Mouse (Mus musculus) spleen, adult 2 months (tissue): ENCODE data around the gene Tex101. TPM values are rescaled to one million over a fixed set of nuclear protein-coding genes. Genes with fewer than 3 reads are reported as not detected.

Experiments
- DNase-seq, 2 experiments: peaks; one replicate each; pipeline versions ENCODE4 v3.0.0 to v3.0.0-alpha.2; 2012 to 2021; ENCODE audit warnings: low spot score in 2 of 2, low read depth in 1 of 2
- H3K27ac ChIP-seq: fragments of 200-500 bp; 2 replicates; pipeline ENCODE4 v1.5.1; 2012; ENCODE audit warnings: low read length, inconsistent platforms; ENCODE audit not compliant: insufficient read depth
- H3K27me3 ChIP-seq: fragments of 200-500 bp; 2 replicates; pipeline ENCODE4 v1.6.1; 2012; ENCODE audit warnings: mild to moderate bottlenecking, moderate library complexity, low read length, inconsistent platforms; ENCODE audit not compliant: control insufficient read depth, insufficient read depth
- H3K36me3 ChIP-seq: fragments of 200-500 bp; 2 replicates; pipeline ENCODE4 v1.6.1; 2012; ENCODE audit warnings: mild to moderate bottlenecking, low read length, inconsistent platforms; ENCODE audit not compliant: control insufficient read depth, insufficient read depth
- H3K4me1 ChIP-seq: fragments of 200-500 bp; 2 replicates; pipeline ENCODE4 v1.6.1; 2011; ENCODE audit warnings: inconsistent platforms; ENCODE audit not compliant: control insufficient read depth, insufficient read depth, insufficient read length
- H3K4me3 ChIP-seq: fragments of 200-500 bp; 2 replicates; pipeline ENCODE4 v1.5.1; 2011; ENCODE audit warnings: mild to moderate bottlenecking, inconsistent platforms; ENCODE audit not compliant: insufficient read depth, insufficient read length; ENCODE audit errors: extremely low read depth
- CTCF ChIP-seq: fragments of 200-500 bp; IDR thresholded peaks from 2 replicates; pipeline ENCODE4 v1.5.1; 2011; ENCODE audit warnings: mild to moderate bottlenecking, inconsistent platforms; ENCODE audit not compliant: insufficient read depth, insufficient read length, insufficient replicate concordance; ENCODE audit errors: extremely low read depth
- POLR2A ChIP-seq: fragments of 200-500 bp; IDR thresholded peaks from 2 replicates; pipeline ENCODE4 v1.6.1; 2011; ENCODE audit warnings: low read depth, low read length, inconsistent platforms
- WGBS: fragments of 180-500 bp; shearing (Covaris S2); methylation state at CpG from one replicate; pipeline ENCODE4 v1.1.7; 2018; 5-methylcytosine and 5-hydroxymethylcytosine counted together
- polyA plus RNA-seq: library from polyadenylated mRNA; depleted of rRNA; stranded (reverse); fragments of >200 nt; gene quantifications from 2 replicates; pipeline ENCODE4 v1.2.3, GENCODE M21; 2012

Gene Tex101
- polyA plus RNA-seq, 1 experiment = not detected

GRCm38 (mm10) chr7:24636264-24636663 is 40.2 kb downstream of the Tex101 start, which contains the start of gene Lypd3:
Gene Lypd3, plus strand, starts transcription at chr7:24636550.
- H3K27ac ChIP-seq = no peak within 1 kb of the TSS
- H3K36me3 ChIP-seq = no peaks in the 10 kb centered on the region
- WGBS = 73% methylated on average over 15 of the region's 15 CpGs
- no peaks in the 10 kb centered on the region for H3K4me1 ChIP-seq
- no peak within 1 kb of the TSS for H3K4me3 ChIP-seq
- H3K27me3 ChIP-seq = peaks cover 1% of the 10 kb centered on the region; the same call in 1 of the 2 replicates
- no peak for DNase-seq
- TF ChIP-seq CTCF = no peak
- TF ChIP-seq POLR2A = no peak

GRCm38 (mm10) chr7:24630116-24630880 is 46.2 kb downstream of the Tex101 start:
- H3K4me3 ChIP-seq = no peak overlapping the region
- no peak for DNase-seq

GRCm38 (mm10) chr7:24629672-24630071 is 46.8 kb downstream of the Tex101 start:
- H3K4me1 ChIP-seq = peaks cover 4% of the 10 kb centered on the region
- no peak overlapping the region for H3K4me3 ChIP-seq
- no peak overlapping the region for H3K27ac ChIP-seq
- H3K36me3 ChIP-seq = peaks cover 6% of the 10 kb centered on the region
- no peaks in the 10 kb centered on the region for H3K27me3 ChIP-seq
- WGBS = 74% methylated on average over 4 of the region's 4 CpGs
- DNase-seq = no peak
- TF ChIP-seq POLR2A (no peak), CTCF (no peak)

More at GRCm38 (mm10) chr7:24630116-24630880, 46.2 kb downstream of the Tex101 start:
- Histone ChIP-seq H3K4me1 (peaks cover 4% of the 10 kb centered on the region), H3K36me3 (peaks cover 5% of the 10 kb centered on the region), H3K27me3 (no peaks in the 10 kb centered on the region), H3K27ac (no peak overlapping the region)
- 92% methylated on average over 10 of the region's 10 CpGs for WGBS
- TF ChIP-seq POLR2A (no peak), CTCF (no peak)

GRCm38 (mm10) chr7:24628685-24629610 is 47.5 kb downstream of the Tex101 start:
- Histone ChIP-seq H3K4me3 (peak overlapping the region; percentile 42), H3K27me3 (no peaks in the 10 kb centered on the region), H3K36me3 (peaks cover 14% of the 10 kb centered on the region), H3K4me1 (peaks cover 4% of the 10 kb centered on the region), H3K27ac (no peak overlapping the region)
- 10% methylated on average over 33 of the region's 33 CpGs for WGBS
- TF ChIP-seq POLR2A (no peak), CTCF (no peak)
- DNase-seq = peak; percentile 49 to 85

GRCm38 (mm10) chr7:24622967-24623366 is 53.5 kb downstream of the Tex101 start:
- H3K4me3 ChIP-seq = no peak overlapping the region
- TF ChIP-seq POLR2A (no peak), CTCF (no peak)
- no peaks in the 10 kb centered on the region for H3K27me3 ChIP-seq
- peaks cover 10% of the 10 kb centered on the region; the same call in 1 of the 2 replicates for H3K4me1 ChIP-seq
- peaks cover 37% of the 10 kb centered on the region for H3K36me3 ChIP-seq
- H3K27ac ChIP-seq = no peak overlapping the region
- WGBS = 92% methylated on average over 6 of the region's 6 CpGs
- no peak for DNase-seq

GRCm38 (mm10) chr7:24621193-24621592 is 55.3 kb downstream of the Tex101 start:
- Histone ChIP-seq H3K4me3 (no peak overlapping the region), H3K27ac (no peak overlapping the region), H3K36me3 (peaks cover 34% of the 10 kb centered on the region), H3K27me3 (no peaks in the 10 kb centered on the region), H3K4me1 (peaks cover 14% of the 10 kb centered on the region; the same call in 1 of the 2 replicates)
- DNase-seq = no peak
- WGBS = 93% methylated on average over 3 of the region's 3 CpGs
- no peak for TF ChIP-seq CTCF
- TF ChIP-seq POLR2A = no peak
